Mouse (Mus musculus) heart, embryonic 15.5 days (tissue): ENCODE data around the gene Grn. TPM values are rescaled to one million over a fixed set of nuclear protein-coding genes. Genes with fewer than 3 reads are reported as not detected.

ENCODE experiments used
- ATAC-seq: fragments of 200-750 bp; cut with Nextera tagmentation; replicated peaks from 2 replicates; pipeline ENCODE4 v1.8.0; 2017; ENCODE audit warnings: low read depth, moderate TSS enrichment; ENCODE audit not compliant: insufficient number of reproducible peaks, insufficient read depth, low FRiP score
- H3K27ac ChIP-seq: fragments of 300-500 bp; sonication (generic); 2 replicates; pipeline ENCODE4 v1.5.1; 2015; ENCODE audit warnings: mild to moderate bottlenecking, inconsistent platforms
- H3K27me3 ChIP-seq: fragments of 300-500 bp; sonication (generic); 2 replicates; pipeline ENCODE4 v1.6.1; 2015; ENCODE audit warnings: inconsistent platforms
- H3K36me3 ChIP-seq: fragments of 300-500 bp; sonication (generic); 2 replicates; pipeline ENCODE4 v1.6.1; 2015; ENCODE audit warnings: mild to moderate bottlenecking, inconsistent platforms
- H3K4me1 ChIP-seq: fragments of 300-500 bp; sonication (generic); replicated peaks from 2 replicates; pipeline ENCODE4 v1.6.1; 2015; ENCODE audit warnings: inconsistent platforms
- H3K4me2 ChIP-seq: fragments of 300-500 bp; sonication (generic); 2 replicates; pipeline ENCODE4 v1.6.1; 2015; ENCODE audit warnings: inconsistent platforms, mild to moderate bottlenecking, moderate library complexity
- H3K4me3 ChIP-seq: fragments of 300-500 bp; sonication (generic); 2 replicates; pipeline ENCODE4 v1.5.1; 2015; ENCODE audit warnings: mild to moderate bottlenecking, inconsistent platforms
- H3K9ac ChIP-seq: fragments of 300-500 bp; sonication (generic); 2 replicates; pipeline ENCODE4 v1.6.1; 2015; ENCODE audit warnings: mild to moderate bottlenecking, inconsistent platforms
- H3K9me3 ChIP-seq: fragments of 300-500 bp; sonication (generic); replicated peaks from 2 replicates; pipeline ENCODE4 v1.6.1; 2016; ENCODE audit warnings: inconsistent platforms
- WGBS: fragments of 180-500 bp; shearing (Covaris S2); methylation state at CpG from one replicate; pipeline ENCODE4 v1.1.7; 2015; ENCODE audit warnings: mixed read lengths; 5-methylcytosine and 5-hydroxymethylcytosine counted together
- polyA plus RNA-seq: library from polyadenylated mRNA; unstranded; fragments of >200 nt; fragmentation: Nextera tagmentation; extraction: Ambion mirVana; gene quantifications from 2 replicates; pipeline ENCODE4 v1.2.1, GENCODE M21; 2015

Gene Grn
- polyA plus RNA-seq, 1 experiment from 2014 or later, result 198 TPM

GRCm38 (mm10) chr11:102464901-102465300 is 34.8 kb downstream of the Grn start:
- no peaks in the 10 kb centered on the region for H3K9me3 ChIP-seq
- WGBS, result 92% methylated on average over 6 of the region's 6 CpGs
- H3K4me1 ChIP-seq, result peaks cover 30% of the 10 kb centered on the region
- no peak overlapping the region for H3K4me2 ChIP-seq
- no peak overlapping the region for H3K9ac ChIP-seq
- no peak overlapping the region for H3K4me3 ChIP-seq
- H3K27me3 ChIP-seq, result no peaks in the 10 kb centered on the region; the same call in 1 of the 2 replicates
- H3K27ac ChIP-seq, result no peak overlapping the region
- H3K36me3 ChIP-seq, result no peaks in the 10 kb centered on the region
- ATAC-seq, result no peak

- WGBS, result 23% methylated on average over 26 of the region's 26 CpGs
- H3K9me3 ChIP-seq, result no peaks in the 10 kb centered on the region
- H3K36me3 ChIP-seq, result no peaks in the 10 kb centered on the region
- no peak for ATAC-seq
- H3K4me3 ChIP-seq, result 0 out of 2 replicates have a peak overlapping the region, but pooled peaks have one; percentile 6
- H3K27ac ChIP-seq, result peak overlapping the region; percentile 77
- H3K4me1 ChIP-seq, result peaks cover 33% of the 10 kb centered on the region
- H3K27me3 ChIP-seq, result no peaks in the 10 kb centered on the region; the same call in 1 of the 2 replicates
- peak overlapping the region; percentile 38 for H3K4me2 ChIP-seq
- no peak overlapping the region; the same call in 1 of the 2 replicates for H3K9ac ChIP-seq
Observed at GRCm38 (mm10) chr11:102465713-102466436, 35.8 kb downstream of the Grn start.

DNA sequence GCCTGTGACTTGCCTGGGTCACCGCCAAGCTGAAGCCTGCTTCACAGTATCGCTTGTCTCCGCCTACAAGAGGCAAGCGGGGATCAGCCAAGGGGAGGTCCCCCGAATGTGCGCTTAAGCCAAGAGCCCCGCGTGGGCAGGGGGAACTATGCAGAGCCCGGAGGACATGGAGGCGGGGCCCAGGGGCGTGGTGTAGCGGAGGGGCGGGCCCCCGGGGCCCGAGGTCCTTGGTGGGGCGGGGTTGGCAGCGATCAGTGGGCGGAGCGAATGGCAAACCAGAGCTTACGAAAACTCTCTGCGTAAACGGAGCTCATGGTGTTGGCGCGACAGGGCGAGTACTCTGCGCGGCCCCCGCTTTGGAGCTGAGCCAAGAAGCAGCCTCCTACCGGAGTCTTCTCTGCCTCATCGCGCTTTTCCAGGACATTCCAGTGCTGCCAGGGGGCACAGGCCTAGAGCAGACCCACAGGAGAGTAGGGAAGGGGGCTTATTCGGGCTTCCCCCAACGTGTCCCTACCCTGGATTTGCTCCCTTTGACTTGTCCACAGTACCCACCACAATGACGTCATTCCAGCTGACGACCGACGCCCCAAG is 37.0 kb downstream of the Grn start:
- under 1% methylated on average over 37 of the region's 37 CpGs for WGBS

DNA sequence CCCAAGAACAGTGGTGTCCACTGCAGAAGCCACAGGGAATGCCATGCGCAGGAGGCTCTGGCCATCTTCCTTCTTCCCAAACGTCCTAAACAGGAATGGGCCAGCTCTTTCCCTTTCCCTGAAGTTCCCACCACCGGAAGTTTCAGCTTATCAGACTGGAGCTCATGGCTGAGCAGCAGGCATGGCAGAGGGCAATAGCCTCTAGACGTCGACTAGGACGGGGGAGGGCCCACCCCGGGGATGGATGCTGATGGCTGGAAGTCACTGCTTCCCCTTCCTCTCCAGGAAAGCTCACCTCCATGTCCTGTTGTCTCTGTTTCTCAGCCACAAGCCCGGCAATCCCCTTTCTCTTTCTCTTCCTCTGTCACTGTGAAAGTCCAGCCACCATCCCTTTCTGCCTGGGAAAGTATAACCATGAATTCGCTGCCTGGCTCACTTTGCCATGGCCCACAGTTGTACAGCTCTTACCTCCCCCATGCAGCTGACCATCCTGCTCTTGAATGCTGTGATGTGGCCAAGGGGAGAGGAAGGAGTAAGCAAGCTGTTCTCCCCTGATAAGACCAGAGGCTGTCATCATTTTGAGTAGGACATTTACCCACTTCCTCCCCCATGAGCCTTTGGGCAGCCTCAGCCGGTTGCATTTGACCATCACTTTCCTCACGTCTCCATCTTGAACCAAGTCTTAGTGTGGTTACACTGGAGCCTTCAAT is 39.7 kb downstream of the Grn start, which contains the start of gene Itga2b:
Gene Itga2b (minus strand): TSS at position 475 of the 710 bp plus-strand sequence.
- H3K9ac ChIP-seq, result no peak within 1 kb of the TSS
- no peak within 1 kb of the TSS for H3K27ac ChIP-seq
- H3K4me1 ChIP-seq, result peaks cover 35% of the 10 kb centered on the region
- 36% methylated on average over 11 of the region's 11 CpGs for WGBS
- H3K9me3 ChIP-seq, result no peaks in the 10 kb centered on the region
- H3K36me3 ChIP-seq, result no peaks in the 10 kb centered on the region
- no peak within 1 kb of the TSS for H3K4me3 ChIP-seq
- no peaks in the 10 kb centered on the region for H3K27me3 ChIP-seq
- ATAC-seq, result no peak
- no peak within 1 kb of the TSS for H3K4me2 ChIP-seq

More for the DNA sequence above, 37.0 kb downstream of the Grn start:
- ATAC-seq, result peak; percentile 95
- Histone ChIP-seq H3K27me3 (no peaks in the 10 kb centered on the region), H3K4me3 (peak overlapping the region; percentile 52), H3K36me3 (no peaks in the 10 kb centered on the region), H3K4me1 (peaks cover 35% of the 10 kb centered on the region), H3K27ac (peak overlapping the region; percentile 77), H3K9me3 (no peaks in the 10 kb centered on the region), H3K9ac (peak overlapping the region; percentile 58; the same call in 1 of the 2 replicates), H3K4me2 (peak overlapping the region; percentile 89)

- Histone ChIP-seq H3K4me3 (no peak overlapping the region), H3K36me3 (peaks cover 21% of the 10 kb centered on the region), H3K9ac (no peak overlapping the region), H3K27ac (no peak overlapping the region), H3K4me1 (peaks cover 5% of the 10 kb centered on the region), H3K9me3 (no peaks in the 10 kb centered on the region), H3K4me2 (no peak overlapping the region), H3K27me3 (no peaks in the 10 kb centered on the region)
- ATAC-seq, result no peak
- 93% methylated on average over 3 of the region's 3 CpGs for WGBS
Observed at GRCm38 (mm10) chr11:102475027-102475426, 44.9 kb downstream of the Grn start.

- Histone ChIP-seq H3K36me3 (peaks cover 53% of the 10 kb centered on the region), H3K27ac (no peak overlapping the region), H3K4me2 (no peak overlapping the region), H3K27me3 (no peaks in the 10 kb centered on the region), H3K9me3 (no peaks in the 10 kb centered on the region), H3K4me3 (no peak overlapping the region), H3K4me1 (no peaks in the 10 kb centered on the region), H3K9ac (no peak overlapping the region)
- 95% methylated on average over 3 of the region's 3 CpGs for WGBS
- no peak for ATAC-seq
Observed at GRCm38 (mm10) chr11:102478671-102479070, 48.6 kb downstream of the Grn start.

GRCm38 (mm10) chr11:102479581-102479980 is 49.5 kb downstream of the Grn start:
- no peak overlapping the region for H3K27ac ChIP-seq
- WGBS, result 95% methylated on average over 23 of the region's 23 CpGs
- no peak for ATAC-seq
- no peak overlapping the region for H3K4me3 ChIP-seq
- no peak overlapping the region for H3K4me2 ChIP-seq
- H3K27me3 ChIP-seq, result no peaks in the 10 kb centered on the region
- no peak overlapping the region for H3K9ac ChIP-seq
- no peaks in the 10 kb centered on the region for H3K4me1 ChIP-seq
- no peaks in the 10 kb centered on the region for H3K9me3 ChIP-seq
- H3K36me3 ChIP-seq, result peaks cover 56% of the 10 kb centered on the region

DNA sequence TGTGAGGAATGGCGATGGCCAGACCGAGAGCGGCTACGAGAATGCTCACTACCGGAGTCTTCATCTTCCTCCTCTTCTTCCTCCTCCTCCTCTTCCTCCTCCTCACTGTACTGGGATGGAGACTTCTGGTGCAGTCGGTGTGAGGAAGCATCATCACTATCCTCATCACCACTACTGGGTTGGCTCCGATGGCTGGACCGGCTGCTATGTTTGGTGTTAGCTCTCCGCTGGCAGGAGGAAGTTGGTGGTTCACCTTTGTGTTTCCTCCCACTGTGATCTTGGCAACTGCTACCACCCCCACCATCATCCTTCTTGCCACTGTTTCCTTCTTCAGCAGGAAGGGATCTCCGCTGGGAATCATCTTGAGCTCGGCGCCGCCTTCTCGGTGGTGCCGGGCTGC is 50.0 kb downstream of the Grn start:
- no peaks in the 10 kb centered on the region for H3K9me3 ChIP-seq
- peaks cover 61% of the 10 kb centered on the region for H3K36me3 ChIP-seq
- 96% methylated on average over 15 of the region's 15 CpGs for WGBS

GRCm38 (mm10) chr11:102480897-102481296 is 50.8 kb downstream of the Grn start:
- WGBS, result 87% methylated on average over 4 of the region's 4 CpGs
- Histone ChIP-seq H3K9me3 (no peaks in the 10 kb centered on the region), H3K36me3 (peaks cover 66% of the 10 kb centered on the region)

More for the DNA sequence above, 50.0 kb downstream of the Grn start:
- H3K27ac ChIP-seq, result no peak overlapping the region
- H3K4me2 ChIP-seq, result no peak overlapping the region
- no peak for ATAC-seq
- no peak overlapping the region for H3K9ac ChIP-seq
- no peak overlapping the region for H3K4me3 ChIP-seq
- H3K4me1 ChIP-seq, result no peaks in the 10 kb centered on the region
- H3K27me3 ChIP-seq, result no peaks in the 10 kb centered on the region

DNA sequence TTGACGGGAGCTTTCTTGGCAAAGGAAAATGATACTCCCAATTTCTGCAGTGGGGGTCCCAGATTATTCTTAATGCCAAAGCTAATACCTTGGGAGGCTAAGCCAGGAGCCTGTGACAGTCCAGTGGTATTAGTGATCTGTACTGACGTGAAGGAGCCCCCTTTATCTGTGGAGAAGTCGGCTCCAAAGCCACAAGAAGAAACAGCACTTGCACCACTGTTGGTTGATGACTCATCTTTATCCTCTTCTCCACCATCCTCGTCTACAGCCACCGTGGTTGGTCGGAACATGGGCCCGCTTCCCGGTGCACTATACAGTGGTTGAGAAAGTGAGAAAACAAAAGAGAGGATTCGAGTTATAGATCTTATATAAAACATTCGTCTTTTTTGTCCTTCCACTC is 51.7 kb downstream of the Grn start:
- Histone ChIP-seq H3K27ac (no peak overlapping the region), H3K4me3 (no peak overlapping the region), H3K4me2 (no peak overlapping the region), H3K9me3 (no peaks in the 10 kb centered on the region), H3K9ac (no peak overlapping the region), H3K27me3 (no peaks in the 10 kb centered on the region), H3K4me1 (no peaks in the 10 kb centered on the region), H3K36me3 (peaks cover 75% of the 10 kb centered on the region)
- 88% methylated on average over 10 of the region's 10 CpGs for WGBS
- ATAC-seq, result no peak

More at GRCm38 (mm10) chr11:102480897-102481296, 50.8 kb downstream of the Grn start:
- Histone ChIP-seq H3K4me1 (no peaks in the 10 kb centered on the region), H3K4me2 (no peak overlapping the region), H3K27ac (no peak overlapping the region), H3K27me3 (no peaks in the 10 kb centered on the region), H3K4me3 (no peak overlapping the region), H3K9ac (no peak overlapping the region)
- no peak for ATAC-seq
